Mouse (Mus musculus): ENCODE results near the gene Unc5b. TPM values are rescaled to one million over a fixed set of nuclear protein-coding genes. Genes with fewer than 3 reads are reported as not detected.

The Unc5b gene
- polyA plus RNA-seq, 1 experiment from 2014 or later, result 2.8 TPM

GRCm38 (mm10) chr10:60741435-60741834 lies 89.9 kb downstream of the Unc5b start:
- WGBS, result 76% methylated on average over 7 of the region's 7 CpGs
- no peaks in the 10 kb centered on the region for H3K27me3 ChIP-seq (replicated peaks)
- no peak overlapping the region for H3K27ac ChIP-seq
- no peak overlapping the region for H3K9ac ChIP-seq
- no peaks in the 10 kb centered on the region for H3K36me3 ChIP-seq (replicated peaks)
- H3K4me3 ChIP-seq, result no peak overlapping the region
- H3K9me3 ChIP-seq, result no peaks in the 10 kb centered on the region
- ATAC-seq (replicated peaks), result no peak
- no peak overlapping the region for H3K4me2 ChIP-seq
- H3K4me1 ChIP-seq, result peaks cover 2% of the 10 kb centered on the region

- no peaks in the 10 kb centered on the region for H3K9me3 ChIP-seq
- H3K4me3 ChIP-seq, result no peak overlapping the region
- no peaks in the 10 kb centered on the region for H3K36me3 ChIP-seq (replicated peaks)
- no peaks in the 10 kb centered on the region for H3K4me1 ChIP-seq
- H3K27ac ChIP-seq, result no peak overlapping the region
- no peak for ATAC-seq (replicated peaks)
- no peaks in the 10 kb centered on the region for H3K27me3 ChIP-seq (replicated peaks)
- WGBS, result 95% methylated on average over 4 of the region's 4 CpGs
- no peak overlapping the region for H3K9ac ChIP-seq
- H3K4me2 ChIP-seq, result no peak overlapping the region
Observed at GRCm38 (mm10) chr10:60739619-60740363, 91.6 kb downstream of the Unc5b start.

GRCm38 (mm10) chr10:60737886-60738640 lies 93.3 kb downstream of the Unc5b start:
- no peaks in the 10 kb centered on the region for H3K9me3 ChIP-seq
- H3K4me1 ChIP-seq, result no peaks in the 10 kb centered on the region
- no peak overlapping the region for H3K27ac ChIP-seq
- ATAC-seq (replicated peaks), result no peak
- 77% methylated on average over 8 of the region's 9 CpGs for WGBS
- no peaks in the 10 kb centered on the region for H3K36me3 ChIP-seq (replicated peaks)
- no peak overlapping the region for H3K4me2 ChIP-seq
- H3K4me3 ChIP-seq, result no peak overlapping the region
- no peaks in the 10 kb centered on the region for H3K27me3 ChIP-seq (replicated peaks)
- H3K9ac ChIP-seq, result no peak overlapping the region

- Histone ChIP-seq H3K9ac (no peak overlapping the region), H3K27ac (0 out of 2 replicates have a peak overlapping the region, but pooled peaks have one; percentile 41), H3K9me3 (no peaks in the 10 kb centered on the region), H3K4me2 (no peak overlapping the region), H3K4me1 (peaks cover 5% of the 10 kb centered on the region), H3K27me3 (replicated peaks) (no peaks in the 10 kb centered on the region), H3K36me3 (replicated peaks) (no peaks in the 10 kb centered on the region), H3K4me3 (no peak overlapping the region)
- ATAC-seq (replicated peaks), result no peak
- WGBS, result 56% methylated on average over 11 of the region's 11 CpGs
Observed at GRCm38 (mm10) chr10:60737169-60737728, 94.1 kb downstream of the Unc5b start.

- no peaks in the 10 kb centered on the region for H3K27me3 ChIP-seq (replicated peaks)
- 88% methylated on average over 1 of the region's 1 CpGs for WGBS
Observed at GRCm38 (mm10) chr10:60735737-60736136, 95.6 kb downstream of the Unc5b start.

GRCm38 (mm10) chr10:60733471-60733870 lies 97.9 kb downstream of the Unc5b start:
- H3K4me3 ChIP-seq, result no peak overlapping the region
- no peak overlapping the region for H3K4me2 ChIP-seq
- ATAC-seq (replicated peaks), result no peak
- no peaks in the 10 kb centered on the region; the same call in 1 of the 2 replicates for H3K27me3 ChIP-seq (replicated peaks)
- no peak overlapping the region for H3K9ac ChIP-seq
- no peaks in the 10 kb centered on the region for H3K36me3 ChIP-seq (replicated peaks)
- WGBS, result 90% methylated on average over 8 of the region's 8 CpGs
- H3K9me3 ChIP-seq, result no peaks in the 10 kb centered on the region
- H3K27ac ChIP-seq, result no peak overlapping the region
- H3K4me1 ChIP-seq, result peaks cover 14% of the 10 kb centered on the region

More at GRCm38 (mm10) chr10:60735737-60736136, 95.6 kb downstream of the Unc5b start:
- H3K4me2 ChIP-seq, result no peak overlapping the region
- no peak for ATAC-seq (replicated peaks)
- H3K27ac ChIP-seq, result no peak overlapping the region
- H3K9me3 ChIP-seq, result no peaks in the 10 kb centered on the region
- peaks cover 14% of the 10 kb centered on the region for H3K4me1 ChIP-seq
- H3K9ac ChIP-seq, result no peak overlapping the region
- no peak overlapping the region for H3K4me3 ChIP-seq
- no peaks in the 10 kb centered on the region for H3K36me3 ChIP-seq (replicated peaks)

GRCm38 (mm10) chr10:60732397-60732861 lies 99.0 kb downstream of the Unc5b start:
- Histone ChIP-seq H3K36me3 (replicated peaks) (no peaks in the 10 kb centered on the region), H3K4me1 (peaks cover 20% of the 10 kb centered on the region), H3K27ac (peak overlapping the region; percentile 44), H3K27me3 (replicated peaks) (no peaks in the 10 kb centered on the region; the same call in 1 of the 2 replicates), H3K9me3 (no peaks in the 10 kb centered on the region), H3K4me3 (no peak overlapping the region), H3K4me2 (no peak overlapping the region), H3K9ac (no peak overlapping the region)
- peak; percentile 38; the same call in 1 of the 2 replicates for ATAC-seq (replicated peaks)
- WGBS, result 25% methylated on average over 2 of the region's 2 CpGs

GRCm38 (mm10) chr10:60731742-60732141 lies 99.6 kb downstream of the Unc5b start:
- no peak overlapping the region for H3K4me2 ChIP-seq
- whole genome bisulfite sequencing, result 5% methylated on average over 5 of the region's 5 CpGs
- H3K36me3 ChIP-seq (replicated peaks), result no peaks in the 10 kb centered on the region
- H3K27me3 ChIP-seq (replicated peaks), result no peaks in the 10 kb centered on the region; the same call in 1 of the 2 replicates
- H3K9me3 ChIP-seq, result no peaks in the 10 kb centered on the region
- H3K4me1 ChIP-seq, result peaks cover 24% of the 10 kb centered on the region
- H3K27ac ChIP-seq, result peak overlapping the region; percentile 44
- no peak overlapping the region for H3K4me3 ChIP-seq
- no peak overlapping the region for H3K9ac ChIP-seq
- ATAC-seq (replicated peaks), result 0 out of 2 replicates have a peak, but pooled peaks have one; percentile 25

- Histone ChIP-seq H3K4me1 (peaks cover 20% of the 10 kb centered on the region), H3K27ac (no peak overlapping the region), H3K9ac (no peak overlapping the region), H3K4me3 (no peak overlapping the region), H3K9me3 (no peaks in the 10 kb centered on the region), H3K4me2 (no peak overlapping the region), H3K27me3 (replicated peaks) (no peaks in the 10 kb centered on the region; the same call in 1 of the 2 replicates), H3K36me3 (replicated peaks) (no peaks in the 10 kb centered on the region; the same call in 1 of the 2 replicates)
- ATAC-seq (replicated peaks), result no peak
- WGBS, result 30% methylated on average over 5 of the region's 5 CpGs
Observed at GRCm38 (mm10) chr10:60727301-60727700, 104.1 kb downstream of the Unc5b start.

- Histone ChIP-seq H3K9ac (no peak overlapping the region), H3K4me2 (no peak overlapping the region), H3K36me3 (replicated peaks) (no peaks in the 10 kb centered on the region; the same call in 1 of the 2 replicates), H3K27me3 (replicated peaks) (no peaks in the 10 kb centered on the region; the same call in 1 of the 2 replicates), H3K27ac (no peak overlapping the region), H3K4me3 (no peak overlapping the region), H3K4me1 (peaks cover 16% of the 10 kb centered on the region), H3K9me3 (no peaks in the 10 kb centered on the region)
- no peak for ATAC-seq (replicated peaks)
- 74% methylated on average over 3 of the region's 3 CpGs for WGBS
Observed at GRCm38 (mm10) chr10:60726896-60727295, 104.5 kb downstream of the Unc5b start.

GRCm38 (mm10) chr10:60724496-60724895 lies 106.9 kb downstream of the Unc5b start:
- Histone ChIP-seq H3K27ac (no peak overlapping the region), H3K4me1 (peaks cover 10% of the 10 kb centered on the region; the same call in 1 of the 2 replicates), H3K9me3 (no peaks in the 10 kb centered on the region), H3K9ac (no peak overlapping the region), H3K4me2 (no peak overlapping the region), H3K4me3 (no peak overlapping the region), H3K36me3 (replicated peaks) (no peaks in the 10 kb centered on the region; the same call in 1 of the 2 replicates), H3K27me3 (replicated peaks) (no peaks in the 10 kb centered on the region; the same call in 1 of the 2 replicates)
- no peak for ATAC-seq (replicated peaks)
- 82% methylated on average over 6 of the region's 6 CpGs for WGBS

- no peaks in the 10 kb centered on the region for H3K27me3 ChIP-seq (replicated peaks)
- H3K4me2 ChIP-seq, result no peak overlapping the region
- H3K27ac ChIP-seq, result no peak overlapping the region
- H3K4me3 ChIP-seq, result no peak overlapping the region
- ATAC-seq (replicated peaks), result no peak
- no peaks in the 10 kb centered on the region; the same call in 1 of the 2 replicates for H3K36me3 ChIP-seq (replicated peaks)
- no peak overlapping the region for H3K9ac ChIP-seq
- WGBS, result 62% methylated on average over 1 of the region's 1 CpGs
- peaks cover 10% of the 10 kb centered on the region; the same call in 1 of the 2 replicates for H3K4me1 ChIP-seq
- H3K9me3 ChIP-seq, result no peaks in the 10 kb centered on the region
Observed at GRCm38 (mm10) chr10:60723345-60723744, 108.0 kb downstream of the Unc5b start.

Data from midbrain, embryonic 15.5 days (tissue).